Mouse (Mus musculus): Measurements from ENCODE around the gene P4hb.

- no peak for TF ChIP-seq TAL1 (IDR thresholded peaks at IDR 0.05; ENCODE audit: low read length)
- TF ChIP-seq GATA1 (IDR thresholded peaks at IDR 0.05; ENCODE audit: low read length) = no peak
These were observed 62.5 kb downstream of the P4hb start for GRCm38 (mm10) chr11:120510375-120511030.

Data from erythroblast, embryonic 14.5 days (primary cell).